Mouse (Mus musculus) MEL (cell line): ENCODE data around the gene Faap100.

Experiments
- CHD2 ChIP-seq: IDR thresholded peaks from 2 replicates; pipeline ENCODE4 v1.6.1; 2011; ENCODE audit warnings: low read length, improper control_type of control experiment
- ETS1 ChIP-seq: IDR thresholded peaks from 2 replicates; pipeline ENCODE4 v1.6.1; 2012; ENCODE audit warnings: low read depth, mild to moderate bottlenecking, inconsistent platforms, low read length, improper control_type of control experiment, moderate library complexity
- ZMIZ1 ChIP-seq: IDR thresholded peaks from 2 replicates; pipeline ENCODE4 v1.6.1; 2012; ENCODE audit warnings: low read depth, mild to moderate bottlenecking, inconsistent platforms, low read length, improper control_type of control experiment, moderate library complexity
- ZNF384 ChIP-seq: IDR thresholded peaks from 2 replicates; pipeline ENCODE4 v1.6.1; 2012; ENCODE audit warnings: low read depth, mild to moderate bottlenecking, inconsistent platforms, low read length, improper control_type of control experiment

GRCm38 (mm10) chr11:120357791-120358401, 20.7 kb downstream of the Faap100 start:
- peak; percentile 83 for TF ChIP-seq ETS1
- no peak for TF ChIP-seq CHD2
- TF ChIP-seq ZMIZ1, result no peak
- TF ChIP-seq ZNF384, result no peak
